24 mouse cellular contexts compared by ENCODE assay signal in genomic region chr1:35694349-35694748, GRCm38 (mm10).
DNase-seq lines count a peak whose midpoint lies in the region; ATAC-seq and TF ChIP-seq lines count a peak whose summit lies in the region.
"Had no signal": no experiment of that assay in that cellular context is flagged by ENCODE, and none has a peak within 500 bp of the region (broad histone marks: within the 10 kb centered on the region; RNA-seq: fewer than 3 reads in every experiment).

No protein-coding gene starts in this region.

- no peak for ATAC-seq in forebrain, embryonic 11.5 days (replicated peaks; ENCODE audit: low FRiP score)
- ATAC-seq in forebrain, embryonic 15.5 days (replicated peaks), result no peak
- ATAC-seq in midbrain, postnatal 0 days (ENCODE audit: low FRiP score), result no peak
- ATAC-seq in midbrain, embryonic 11.5 days (ENCODE audit: low FRiP score), result no peak
- ATAC-seq in neural tube, embryonic 11.5 days (ENCODE audit: insufficient read depth, low FRiP score, low TSS enrichment), result peak; percentile 53; the same call in 1 of the 2 replicates
- ATAC-seq in intestine, embryonic 15.5 days, result no peak
- ATAC-seq: CD4-positive, CD25-positive, alpha-beta regulatory T cell, adult 4 months; intestine, postnatal 0 days; liver, postnatal 0 days; lung, postnatal 0 days had no signal

- no peaks in the 10 kb centered on the region for H3K27me3 ChIP-seq in forebrain, embryonic 11.5 days (ENCODE audit: control insufficient read depth, insufficient read depth, low read length)
- H3K27me3 ChIP-seq in forebrain, embryonic 15.5 days, result no peaks in the 10 kb centered on the region
- H3K27me3 ChIP-seq in midbrain, embryonic 10.5 days (ENCODE audit: low read depth, poor library complexity, severe bottlenecking), result no peaks in the 10 kb centered on the region; the same call in 1 of the 2 replicates
- H3K27me3 ChIP-seq in midbrain, postnatal 0 days (ENCODE audit: insufficient read depth, low read length), result no peaks in the 10 kb centered on the region
- no peaks in the 10 kb centered on the region for H3K27me3 ChIP-seq in midbrain, embryonic 11.5 days (ENCODE audit: control insufficient read depth, insufficient read depth, low read length)
- H3K27me3 ChIP-seq in neural tube, embryonic 11.5 days (ENCODE audit: control insufficient read depth, insufficient read depth, low read length), result no peaks in the 10 kb centered on the region
- H3K27me3 ChIP-seq in intestine, embryonic 15.5 days (replicated peaks), result no peaks in the 10 kb centered on the region
- H3K27me3 ChIP-seq: neural tube, embryonic 13.5 days had no signal

- H3K4me3 ChIP-seq in forebrain, embryonic 11.5 days (ENCODE audit: low read depth, low read length), result no peak overlapping the region
- H3K4me3 ChIP-seq in forebrain, embryonic 15.5 days, result no peak overlapping the region
- H3K4me3 ChIP-seq in midbrain, embryonic 10.5 days, result peak overlapping the region; percentile 7; the same call in 1 of the 2 replicates
- H3K4me3 ChIP-seq in midbrain, postnatal 0 days (ENCODE audit: low read depth, low read length), result no peak overlapping the region
- no peak overlapping the region for H3K4me3 ChIP-seq in midbrain, embryonic 11.5 days (ENCODE audit: low read depth, low read length)
- no peak overlapping the region for H3K4me3 ChIP-seq in neural tube, embryonic 11.5 days (ENCODE audit: low read depth, low read length)
- no peak overlapping the region for H3K4me3 ChIP-seq in intestine, embryonic 15.5 days (replicated peaks)
- H3K4me3 ChIP-seq: heart, embryonic 12.5 days; limb, embryonic 12.5 days; neural tube, embryonic 13.5 days had no signal

- no peak for TF ChIP-seq CTCF in midbrain, postnatal 0 days (IDR thresholded peaks at IDR 0.05)

- no peak overlapping the region for H3K27ac ChIP-seq in forebrain, embryonic 11.5 days (ENCODE audit: low read depth, low read length)
- no peak overlapping the region for H3K27ac ChIP-seq in forebrain, embryonic 15.5 days (replicated peaks)
- peak overlapping the region; percentile 83 for H3K27ac ChIP-seq in midbrain, embryonic 10.5 days (replicated peaks)
- no peak overlapping the region for H3K27ac ChIP-seq in midbrain, postnatal 0 days (ENCODE audit: low read depth, low read length)
- peak overlapping the region; percentile 42; the same call in 1 of the 2 replicates for H3K27ac ChIP-seq in midbrain, embryonic 11.5 days (ENCODE audit: low read depth, low read length)
- no peak overlapping the region for H3K27ac ChIP-seq in neural tube, embryonic 11.5 days (ENCODE audit: low read depth, low read length)
- H3K27ac ChIP-seq in intestine, embryonic 15.5 days, result no peak overlapping the region
- H3K27ac ChIP-seq: hindbrain, postnatal 0 days; limb, embryonic 12.5 days; neural tube, embryonic 13.5 days had no signal

- H3K9ac ChIP-seq in forebrain, embryonic 11.5 days (ENCODE audit: low read length), result no peak overlapping the region
- no peak overlapping the region for H3K9ac ChIP-seq in forebrain, embryonic 15.5 days (replicated peaks)
- H3K9ac ChIP-seq in midbrain, postnatal 0 days (replicated peaks; ENCODE audit: low read length, poor library complexity, severe bottlenecking), result no peak overlapping the region
- H3K9ac ChIP-seq in midbrain, embryonic 11.5 days (ENCODE audit: low read length), result no peak overlapping the region
- H3K9ac ChIP-seq in neural tube, embryonic 11.5 days (ENCODE audit: low read length), result no peak overlapping the region
- no peak overlapping the region for H3K9ac ChIP-seq in intestine, embryonic 15.5 days
- H3K9ac ChIP-seq: heart, embryonic 12.5 days; limb, embryonic 12.5 days; liver, postnatal 0 days; neural tube, embryonic 13.5 days had no signal

- H3K4me2 ChIP-seq in forebrain, embryonic 11.5 days (ENCODE audit: low read depth, low read length, severe bottlenecking), result no peak overlapping the region
- H3K4me2 ChIP-seq in forebrain, embryonic 15.5 days (replicated peaks), result no peak overlapping the region
- no peak overlapping the region for H3K4me2 ChIP-seq in midbrain, postnatal 0 days (ENCODE audit: low read depth, low read length, poor library complexity, severe bottlenecking)
- H3K4me2 ChIP-seq in midbrain, embryonic 11.5 days, result no peak overlapping the region
- no peak overlapping the region for H3K4me2 ChIP-seq in neural tube, embryonic 11.5 days (ENCODE audit: low read depth)
- no peak overlapping the region for H3K4me2 ChIP-seq in intestine, embryonic 15.5 days (replicated peaks)
- H3K4me2 ChIP-seq: heart, embryonic 12.5 days; limb, embryonic 12.5 days; liver, embryonic 11.5 days had no signal

- H3K9me3 ChIP-seq in forebrain, embryonic 11.5 days (ENCODE audit: control insufficient read depth, low read length), result no peaks in the 10 kb centered on the region; the same call in 1 of the 2 replicates
- H3K9me3 ChIP-seq in forebrain, embryonic 15.5 days, result no peaks in the 10 kb centered on the region
- H3K9me3 ChIP-seq in midbrain, embryonic 10.5 days (replicated peaks), result 0 out of 2 replicates have a peak, but pooled peaks cover 4% of the 10 kb centered on the region
- H3K9me3 ChIP-seq in midbrain, postnatal 0 days (ENCODE audit: low read length), result no peaks in the 10 kb centered on the region
- 0 out of 2 replicates have a peak, but pooled peaks cover 2% of the 10 kb centered on the region for H3K9me3 ChIP-seq in midbrain, embryonic 11.5 days (ENCODE audit: control insufficient read depth, low read length)
- H3K9me3 ChIP-seq in neural tube, embryonic 11.5 days (ENCODE audit: control insufficient read depth, low read length), result no peaks in the 10 kb centered on the region
- no peaks in the 10 kb centered on the region for H3K9me3 ChIP-seq in intestine, embryonic 15.5 days
- H3K9me3 ChIP-seq: limb, embryonic 12.5 days had no signal

- peak; percentile 33 for DNase-seq in forebrain, embryonic 11.5 days (ENCODE audit: low spot score)
- DNase-seq in midbrain, embryonic 10.5 days (ENCODE audit: low spot score), result peak; percentile 16
- DNase-seq in midbrain, postnatal 0 days (ENCODE audit: low spot score), result no peak
- peak; percentile 89 for DNase-seq in midbrain, embryonic 11.5 days (ENCODE audit: low spot score, missing footprints)
- peak; percentile 32 for DNase-seq in neural tube, embryonic 11.5 days (ENCODE audit: low spot score)
- DNase-seq in urinary bladder, postnatal 25 days (ENCODE audit: low spot score), result no peak
- DNase-seq: adrenal gland, postnatal 36 days; cerebellum, adult 11 months; cerebellum, postnatal 10 days; heart, postnatal 10 days; kidney, postnatal 4 days; liver, postnatal 0 days; right cerebral cortex, postnatal 4 days; thymus, postnatal 25 days had no signal

- WGBS in forebrain, embryonic 11.5 days, result 19% methylated on average over 3 of the region's 3 CpGs
- WGBS in forebrain, embryonic 15.5 days, result 12% methylated on average over 3 of the region's 3 CpGs
- WGBS in midbrain, embryonic 10.5 days, result 29% methylated on average over 3 of the region's 3 CpGs
- 23% methylated on average over 3 of the region's 3 CpGs for WGBS in midbrain, postnatal 0 days
- 17% methylated on average over 3 of the region's 3 CpGs for WGBS in midbrain, embryonic 11.5 days
- WGBS in neural tube, embryonic 11.5 days, result 21% methylated on average over 3 of the region's 3 CpGs
- WGBS in intestine, embryonic 15.5 days, result 53% methylated on average over 3 of the region's 3 CpGs

- H3K4me1 ChIP-seq in forebrain, embryonic 11.5 days (replicated peaks; ENCODE audit: control insufficient read depth, insufficient read depth, low read length), result peaks cover 6% of the 10 kb centered on the region; the same call in 1 of the 2 replicates
- peaks cover 14% of the 10 kb centered on the region; the same call in 1 of the 2 replicates for H3K4me1 ChIP-seq in forebrain, embryonic 15.5 days
- H3K4me1 ChIP-seq in midbrain, embryonic 10.5 days, result peaks cover 50% of the 10 kb centered on the region
- H3K4me1 ChIP-seq in midbrain, postnatal 0 days (ENCODE audit: insufficient read depth, low read length), result no peaks in the 10 kb centered on the region
- peaks cover 23% of the 10 kb centered on the region for H3K4me1 ChIP-seq in midbrain, embryonic 11.5 days (ENCODE audit: control insufficient read depth, insufficient read depth, low read length)
- 0 out of 2 replicates have a peak, but pooled peaks cover 7% of the 10 kb centered on the region for H3K4me1 ChIP-seq in neural tube, embryonic 11.5 days (ENCODE audit: control insufficient read depth, insufficient read depth, low read length)
- H3K4me1 ChIP-seq in intestine, embryonic 15.5 days (replicated peaks), result no peaks in the 10 kb centered on the region
- H3K4me1 ChIP-seq: heart, embryonic 12.5 days; limb, embryonic 12.5 days had no signal

- H3K36me3 ChIP-seq in forebrain, embryonic 11.5 days (ENCODE audit: control insufficient read depth, insufficient read depth, low read length), result no peaks in the 10 kb centered on the region
- H3K36me3 ChIP-seq in forebrain, embryonic 15.5 days, result no peaks in the 10 kb centered on the region
- H3K36me3 ChIP-seq in midbrain, embryonic 10.5 days, result no peaks in the 10 kb centered on the region
- H3K36me3 ChIP-seq in midbrain, postnatal 0 days (ENCODE audit: insufficient read depth, low read length), result no peaks in the 10 kb centered on the region
- H3K36me3 ChIP-seq in midbrain, embryonic 11.5 days (ENCODE audit: control insufficient read depth, insufficient read depth, low read length), result no peaks in the 10 kb centered on the region
- H3K36me3 ChIP-seq in neural tube, embryonic 11.5 days (ENCODE audit: control insufficient read depth, insufficient read depth, low read length), result no peaks in the 10 kb centered on the region
- no peaks in the 10 kb centered on the region for H3K36me3 ChIP-seq in intestine, embryonic 15.5 days
- H3K36me3 ChIP-seq: heart, embryonic 12.5 days; limb, embryonic 12.5 days; neural tube, embryonic 13.5 days had no signal

Comparison
In these comparisons a context has a peak if more than half of its experiments do, and no peak if none do; other contexts are left out.
1. DNase-seq: peak in forebrain, embryonic 11.5 days (single experiment), midbrain, embryonic 10.5 days (single experiment), midbrain, embryonic 11.5 days (single experiment) and neural tube, embryonic 11.5 days (single experiment); none in midbrain, postnatal 0 days (single experiment) and urinary bladder, postnatal 25 days (single experiment).
2. H3K27ac ChIP-seq: peak in midbrain, embryonic 10.5 days (single experiment) and midbrain, embryonic 11.5 days (single experiment); none in forebrain, embryonic 11.5 days (single experiment), forebrain, embryonic 15.5 days (single experiment), midbrain, postnatal 0 days (single experiment), neural tube, embryonic 11.5 days (single experiment) and intestine, embryonic 15.5 days (single experiment).